Mouse (Mus musculus): ENCODE measurements around the gene Acsl4. TPM values are rescaled to one million over a fixed set of nuclear protein-coding genes. Genes with fewer than 3 reads are reported as not detected.

Gene Acsl4
- polyA plus RNA-seq, 1 experiment from 2014 or later: 28.5 TPM

GRCm38 (mm10) chrX:142388141-142388540 lies 2.2 kb downstream of the Acsl4 start:
- Histone ChIP-seq H3K9ac (replicated peaks) (no peak overlapping the region), H3K27ac (replicated peaks) (no peak overlapping the region), H3K36me3 (no peaks in the 10 kb centered on the region), H3K4me3 (replicated peaks) (no peak overlapping the region), H3K4me2 (peak overlapping the region; percentile 58), H3K9me3 (replicated peaks) (no peaks in the 10 kb centered on the region), H3K27me3 (replicated peaks) (peaks cover 8% of the 10 kb centered on the region; the same call in 1 of the 2 replicates), H3K4me1 (0 out of 2 replicates have a peak, but pooled peaks cover 2% of the 10 kb centered on the region)
- 81% methylated on average over 6 of the region's 6 CpGs for WGBS
- no peak for ATAC-seq (ENCODE audit: low FRiP score)

- ATAC-seq (ENCODE audit: low FRiP score): no peak
- WGBS: 93% methylated on average over 1 of the region's 1 CpGs
- H3K9me3 ChIP-seq (replicated peaks): no peaks in the 10 kb centered on the region
These were observed 2.7 kb downstream of the Acsl4 start for GRCm38 (mm10) chrX:142387634-142388033.

DNA sequence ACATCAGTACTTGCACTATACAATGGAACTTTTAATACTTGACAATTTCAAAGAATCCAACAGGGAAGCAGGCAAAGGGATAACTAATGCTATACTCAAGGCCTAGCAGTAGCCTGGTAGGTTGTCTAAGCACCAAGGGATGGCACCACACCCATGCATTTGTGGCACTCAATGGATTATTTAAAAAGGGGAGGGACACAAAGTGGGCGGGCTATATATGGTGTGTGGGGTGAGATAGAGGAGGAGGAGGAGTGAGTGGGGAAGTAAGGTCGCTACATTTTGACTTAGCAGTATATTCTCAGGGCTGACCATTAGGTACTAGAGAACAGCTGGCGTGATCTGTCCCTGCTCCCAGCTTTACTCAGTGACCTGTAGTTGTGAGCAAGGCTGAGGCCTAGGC lies 5.4 kb downstream of the Acsl4 start:
- WGBS: 87% methylated on average over 3 of the region's 3 CpGs
- Histone ChIP-seq H3K9ac (replicated peaks) (no peak overlapping the region), H3K36me3 (no peaks in the 10 kb centered on the region), H3K27me3 (replicated peaks) (peaks cover 3% of the 10 kb centered on the region; the same call in 1 of the 2 replicates), H3K4me2 (no peak overlapping the region), H3K27ac (replicated peaks) (no peak overlapping the region), H3K4me1 (0 out of 2 replicates have a peak, but pooled peaks cover 2% of the 10 kb centered on the region), H3K4me3 (replicated peaks) (no peak overlapping the region), H3K9me3 (replicated peaks) (no peaks in the 10 kb centered on the region)
- ATAC-seq (ENCODE audit: low FRiP score): no peak

More at GRCm38 (mm10) chrX:142387634-142388033, 2.7 kb downstream of the Acsl4 start:
- Histone ChIP-seq H3K4me3 (replicated peaks) (no peak overlapping the region), H3K4me2 (no peak overlapping the region), H3K9ac (replicated peaks) (no peak overlapping the region), H3K4me1 (0 out of 2 replicates have a peak, but pooled peaks cover 2% of the 10 kb centered on the region), H3K27ac (replicated peaks) (no peak overlapping the region), H3K27me3 (replicated peaks) (peaks cover 8% of the 10 kb centered on the region; the same call in 1 of the 2 replicates), H3K36me3 (no peaks in the 10 kb centered on the region)

DNA sequence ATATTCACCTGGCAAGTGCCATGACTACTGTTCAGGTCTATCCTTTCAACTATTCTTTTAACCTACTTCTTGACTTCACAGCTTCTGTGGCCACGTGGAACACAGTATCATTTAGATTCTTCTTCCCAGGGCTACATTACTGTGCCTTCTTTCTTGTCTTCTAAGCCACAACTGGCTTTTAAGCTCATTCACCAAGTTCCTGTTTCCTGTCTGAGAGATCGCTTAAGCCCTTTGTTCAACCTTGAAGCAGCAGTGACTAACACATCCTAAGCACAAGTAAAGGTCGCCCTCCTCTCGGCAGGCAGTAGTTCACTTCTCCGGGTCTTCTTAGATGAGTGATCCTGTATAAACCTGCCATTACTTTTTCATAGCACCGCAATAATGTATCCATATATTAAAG lies 10.4 kb downstream of the Acsl4 start:
- H3K9me3 ChIP-seq (replicated peaks): no peaks in the 10 kb centered on the region
- H3K4me3 ChIP-seq (replicated peaks): no peak overlapping the region
- no peak overlapping the region for H3K9ac ChIP-seq (replicated peaks)
- ATAC-seq (ENCODE audit: low FRiP score): no peak
- WGBS: 87% methylated on average over 6 of the region's 6 CpGs
- H3K27ac ChIP-seq (replicated peaks): no peak overlapping the region
- H3K27me3 ChIP-seq (replicated peaks): no peaks in the 10 kb centered on the region
- no peaks in the 10 kb centered on the region for H3K4me1 ChIP-seq
- no peak overlapping the region for H3K4me2 ChIP-seq
- H3K36me3 ChIP-seq: no peaks in the 10 kb centered on the region

DNA sequence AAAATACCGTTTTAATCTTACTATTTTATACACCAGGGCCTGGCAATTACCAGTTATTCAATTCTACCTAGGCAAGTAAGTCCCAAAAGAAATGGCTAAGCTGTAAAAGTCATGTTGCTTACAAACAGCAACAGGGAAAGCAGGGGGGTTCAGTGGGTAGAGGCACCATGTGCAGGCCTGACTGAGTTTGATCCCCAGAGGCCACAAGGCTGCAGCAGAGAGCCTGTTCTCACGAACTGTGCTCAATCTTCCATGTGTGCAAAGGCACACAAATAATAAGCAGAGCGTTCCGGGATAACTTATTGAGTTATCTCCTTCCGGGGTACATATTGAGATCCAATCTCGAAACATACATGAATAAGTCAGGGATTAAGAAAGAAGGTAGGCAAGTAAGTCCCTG lies 12.3 kb downstream of the Acsl4 start:
- no peak for ATAC-seq (ENCODE audit: low FRiP score)
- Histone ChIP-seq H3K36me3 (no peaks in the 10 kb centered on the region), H3K9me3 (replicated peaks) (no peaks in the 10 kb centered on the region), H3K27ac (replicated peaks) (no peak overlapping the region), H3K9ac (replicated peaks) (no peak overlapping the region), H3K4me3 (replicated peaks) (no peak overlapping the region), H3K4me1 (no peaks in the 10 kb centered on the region), H3K27me3 (replicated peaks) (no peaks in the 10 kb centered on the region), H3K4me2 (no peak overlapping the region)
- WGBS: 80% methylated on average over 6 of the region's 6 CpGs

DNA sequence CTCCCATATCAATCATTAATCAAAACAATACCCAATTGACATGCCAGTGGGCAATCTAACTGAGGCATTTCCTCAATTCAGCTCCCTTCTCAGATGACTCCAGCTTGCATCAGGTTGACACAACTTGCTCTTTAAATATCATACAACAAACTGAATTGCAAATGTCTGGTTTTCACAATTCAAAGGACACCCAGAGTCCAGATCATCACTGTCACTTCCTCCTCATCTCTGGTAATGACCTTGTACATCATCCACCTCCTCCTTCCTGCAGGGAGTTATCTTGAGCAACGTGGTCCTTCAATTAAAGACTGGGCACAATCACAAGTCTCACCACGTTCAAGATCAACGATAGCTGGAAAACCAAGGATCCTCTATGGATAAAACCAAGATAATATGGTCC lies 13.0 kb downstream of the Acsl4 start:
- Histone ChIP-seq H3K36me3 (no peaks in the 10 kb centered on the region), H3K27ac (replicated peaks) (no peak overlapping the region), H3K4me1 (no peaks in the 10 kb centered on the region), H3K27me3 (replicated peaks) (no peaks in the 10 kb centered on the region), H3K4me2 (no peak overlapping the region), H3K9ac (replicated peaks) (no peak overlapping the region), H3K9me3 (replicated peaks) (no peaks in the 10 kb centered on the region), H3K4me3 (replicated peaks) (no peak overlapping the region)
- no peak for ATAC-seq (ENCODE audit: low FRiP score)
- 85% methylated on average over 3 of the region's 3 CpGs for WGBS

DNA sequence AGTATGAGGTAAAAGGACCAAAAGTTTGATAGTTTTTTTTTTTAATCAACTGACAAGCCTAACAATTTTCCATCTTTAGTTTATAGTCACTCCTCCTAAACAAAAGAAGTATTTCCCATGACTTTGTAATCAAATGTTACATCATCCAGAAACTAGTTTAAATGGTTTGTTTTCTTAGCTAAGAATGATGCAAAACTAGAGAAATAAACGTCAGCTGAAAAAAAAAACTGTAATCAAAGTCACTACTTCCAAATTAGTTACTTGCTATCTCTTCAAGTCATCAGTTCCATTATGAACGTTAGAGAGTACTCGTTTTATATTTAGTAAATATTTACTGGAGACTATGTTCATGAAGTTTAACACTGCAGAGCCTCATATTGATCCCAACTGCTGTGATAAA lies 13.6 kb downstream of the Acsl4 start:
- Histone ChIP-seq H3K4me2 (no peak overlapping the region), H3K4me3 (replicated peaks) (no peak overlapping the region), H3K27ac (replicated peaks) (no peak overlapping the region), H3K9ac (replicated peaks) (no peak overlapping the region), H3K27me3 (replicated peaks) (no peaks in the 10 kb centered on the region), H3K9me3 (replicated peaks) (no peaks in the 10 kb centered on the region), H3K4me1 (no peaks in the 10 kb centered on the region), H3K36me3 (no peaks in the 10 kb centered on the region)
- no peak for ATAC-seq (ENCODE audit: low FRiP score)
- 87% methylated on average over 3 of the region's 3 CpGs for WGBS

- no peaks in the 10 kb centered on the region for H3K27me3 ChIP-seq (replicated peaks)
- no peaks in the 10 kb centered on the region for H3K9me3 ChIP-seq (replicated peaks)
- no peaks in the 10 kb centered on the region for H3K4me1 ChIP-seq
- 91% methylated on average over 4 of the region's 4 CpGs for WGBS
- no peak overlapping the region for H3K9ac ChIP-seq (replicated peaks)
- H3K4me2 ChIP-seq: no peak overlapping the region
- no peaks in the 10 kb centered on the region for H3K36me3 ChIP-seq
- H3K27ac ChIP-seq (replicated peaks): no peak overlapping the region
- no peak overlapping the region for H3K4me3 ChIP-seq (replicated peaks)
- ATAC-seq (ENCODE audit: low FRiP score): no peak
These were observed 14.8 kb downstream of the Acsl4 start for GRCm38 (mm10) chrX:142375519-142375918.

DNA sequence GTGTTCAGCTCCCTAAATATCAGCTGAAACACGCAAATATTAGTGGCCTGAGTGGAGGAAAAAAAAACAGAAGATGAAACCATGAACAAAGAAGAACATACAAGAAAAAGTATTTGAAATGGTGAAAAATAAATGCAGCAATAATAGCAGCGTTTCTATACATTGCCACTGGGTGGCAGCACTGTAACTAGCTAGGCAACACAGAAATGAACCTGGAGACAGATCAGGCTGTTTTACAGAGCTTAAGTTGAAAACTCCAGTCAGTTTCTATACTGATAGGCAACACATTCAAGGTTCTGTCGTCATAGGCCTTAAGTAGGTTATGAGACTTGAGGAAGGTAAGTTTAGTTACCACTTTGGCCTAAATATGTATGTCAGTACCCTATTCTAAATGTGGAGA lies 17.9 kb downstream of the Acsl4 start:
- H3K9me3 ChIP-seq (replicated peaks): no peaks in the 10 kb centered on the region
- H3K4me3 ChIP-seq (replicated peaks): no peak overlapping the region
- no peaks in the 10 kb centered on the region for H3K27me3 ChIP-seq (replicated peaks)
- H3K4me1 ChIP-seq: no peaks in the 10 kb centered on the region
- ATAC-seq (ENCODE audit: low FRiP score): no peak
- no peak overlapping the region for H3K9ac ChIP-seq (replicated peaks)
- WGBS: 22% methylated on average over 3 of the region's 3 CpGs
- no peak overlapping the region for H3K27ac ChIP-seq (replicated peaks)
- no peaks in the 10 kb centered on the region for H3K36me3 ChIP-seq
- no peak overlapping the region for H3K4me2 ChIP-seq

DNA sequence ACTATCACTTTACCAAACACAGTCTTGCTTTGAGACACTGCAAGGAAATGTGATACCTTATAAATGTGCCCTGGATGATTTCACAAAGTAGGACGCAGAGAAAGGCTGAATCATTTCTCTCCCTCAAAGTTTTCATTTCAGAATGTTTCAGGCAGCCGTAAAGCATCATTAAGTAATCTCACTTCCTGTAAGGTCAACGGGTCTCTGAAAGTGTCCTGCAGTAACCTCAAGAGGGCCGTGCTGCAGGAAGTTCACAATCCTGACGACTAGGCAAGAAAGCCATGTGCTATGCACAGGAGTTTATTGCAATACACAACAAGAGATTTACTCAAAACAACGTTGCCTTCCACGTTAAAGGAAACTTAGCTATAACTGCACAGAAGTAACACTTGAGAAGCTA lies 20.4 kb downstream of the Acsl4 start:
- no peak for ATAC-seq (ENCODE audit: low FRiP score)
- Histone ChIP-seq H3K9me3 (replicated peaks) (no peaks in the 10 kb centered on the region), H3K4me3 (replicated peaks) (no peak overlapping the region), H3K36me3 (no peaks in the 10 kb centered on the region), H3K27ac (replicated peaks) (no peak overlapping the region), H3K27me3 (replicated peaks) (no peaks in the 10 kb centered on the region), H3K4me1 (no peaks in the 10 kb centered on the region), H3K4me2 (no peak overlapping the region), H3K9ac (replicated peaks) (no peak overlapping the region)
- WGBS: 69% methylated on average over 7 of the region's 7 CpGs

- Histone ChIP-seq H3K9ac (replicated peaks) (no peak overlapping the region), H3K27me3 (replicated peaks) (no peaks in the 10 kb centered on the region), H3K27ac (replicated peaks) (no peak overlapping the region), H3K4me1 (no peaks in the 10 kb centered on the region), H3K4me2 (no peak overlapping the region), H3K36me3 (no peaks in the 10 kb centered on the region), H3K4me3 (replicated peaks) (no peak overlapping the region), H3K9me3 (replicated peaks) (no peaks in the 10 kb centered on the region)
- 91% methylated on average over 1 of the region's 1 CpGs for WGBS
- no peak for ATAC-seq (ENCODE audit: low FRiP score)
These were observed 26.5 kb downstream of the Acsl4 start for GRCm38 (mm10) chrX:142363882-142364281.

DNA sequence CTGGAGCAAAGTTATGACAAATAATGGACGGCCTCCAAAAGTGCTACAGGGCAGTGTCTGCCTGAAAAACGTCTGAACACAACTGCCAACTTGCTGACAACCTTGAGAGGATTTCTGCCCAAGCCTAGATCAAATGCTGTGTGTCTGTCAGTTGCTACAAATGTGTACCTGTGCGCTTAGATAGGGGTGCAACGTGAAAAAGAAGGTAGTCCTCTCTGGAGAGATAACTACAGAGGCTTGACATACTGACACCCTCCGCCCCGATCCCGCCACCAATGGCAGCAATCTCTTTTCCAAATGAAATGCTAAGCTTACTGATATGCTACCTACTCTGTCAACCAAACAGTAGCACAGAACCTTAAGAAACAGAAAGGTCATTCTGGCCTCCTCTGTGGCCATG lies 31.3 kb downstream of the Acsl4 start:
- Histone ChIP-seq H3K4me1 (no peaks in the 10 kb centered on the region), H3K4me3 (replicated peaks) (no peak overlapping the region), H3K4me2 (no peak overlapping the region), H3K27ac (replicated peaks) (no peak overlapping the region), H3K9me3 (replicated peaks) (no peaks in the 10 kb centered on the region), H3K9ac (replicated peaks) (no peak overlapping the region), H3K27me3 (replicated peaks) (no peaks in the 10 kb centered on the region), H3K36me3 (no peaks in the 10 kb centered on the region)
- WGBS: 86% methylated on average over 7 of the region's 7 CpGs
- ATAC-seq (ENCODE audit: low FRiP score): no peak

DNA sequence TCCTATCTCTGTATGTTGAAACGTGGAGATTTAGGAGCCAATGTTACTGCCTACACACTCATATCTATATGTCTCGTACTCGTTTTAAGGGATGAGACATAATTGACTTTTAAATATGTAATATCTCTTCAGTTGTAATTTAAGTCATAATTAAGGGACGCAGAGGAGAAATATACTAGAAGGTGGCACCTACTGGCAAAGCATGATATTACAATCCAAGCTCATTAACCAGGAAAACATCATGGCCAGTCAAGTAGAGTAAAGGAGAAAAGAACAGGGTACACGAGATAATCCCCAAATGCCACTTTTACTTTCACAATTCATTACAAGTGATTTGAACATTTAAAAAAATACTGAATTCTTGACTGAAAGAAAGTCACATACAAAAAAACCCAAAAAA lies 31.9 kb downstream of the Acsl4 start:
- Histone ChIP-seq H3K36me3 (no peaks in the 10 kb centered on the region), H3K9ac (replicated peaks) (no peak overlapping the region), H3K27ac (replicated peaks) (no peak overlapping the region), H3K9me3 (replicated peaks) (no peaks in the 10 kb centered on the region), H3K4me1 (no peaks in the 10 kb centered on the region), H3K4me2 (no peak overlapping the region), H3K4me3 (replicated peaks) (no peak overlapping the region), H3K27me3 (replicated peaks) (no peaks in the 10 kb centered on the region)
- WGBS: 69% methylated on average over 5 of the region's 5 CpGs
- ATAC-seq (ENCODE audit: low FRiP score): no peak
